Mouse (Mus musculus): ENCODE data around the gene 1700010B08Rik.

1700010B08Rik gene

GRCm38 (mm10) chr2:173770620-173771019, 51.4 kb downstream of the 1700010B08Rik start:
- no peak for DNase-seq (ENCODE audit: low spot score)

Data from urinary bladder, postnatal 25 days (tissue).